Mouse (Mus musculus): ENCODE measurements around the gene Ccdc71l. TPM values are rescaled to one million over a fixed set of nuclear protein-coding genes. Genes with fewer than 3 reads are reported as not detected.

The Ccdc71l gene
- total RNA-seq (2021) (10 to 100 TPM; 10.9 to 11.0 TPM), polyA plus RNA-seq (2012; rRNA removed) (20.6 and 25.7 TPM in 2 replicates)
- long read RNA-seq, full-length matches to known transcripts = 15 of 15 reads
- long read RNA-seq, partial matches to known transcripts = 0 of 15 reads
- long read RNA-seq, other reads (novel, unspliced or antisense) = 0 of 15 reads

DNA sequence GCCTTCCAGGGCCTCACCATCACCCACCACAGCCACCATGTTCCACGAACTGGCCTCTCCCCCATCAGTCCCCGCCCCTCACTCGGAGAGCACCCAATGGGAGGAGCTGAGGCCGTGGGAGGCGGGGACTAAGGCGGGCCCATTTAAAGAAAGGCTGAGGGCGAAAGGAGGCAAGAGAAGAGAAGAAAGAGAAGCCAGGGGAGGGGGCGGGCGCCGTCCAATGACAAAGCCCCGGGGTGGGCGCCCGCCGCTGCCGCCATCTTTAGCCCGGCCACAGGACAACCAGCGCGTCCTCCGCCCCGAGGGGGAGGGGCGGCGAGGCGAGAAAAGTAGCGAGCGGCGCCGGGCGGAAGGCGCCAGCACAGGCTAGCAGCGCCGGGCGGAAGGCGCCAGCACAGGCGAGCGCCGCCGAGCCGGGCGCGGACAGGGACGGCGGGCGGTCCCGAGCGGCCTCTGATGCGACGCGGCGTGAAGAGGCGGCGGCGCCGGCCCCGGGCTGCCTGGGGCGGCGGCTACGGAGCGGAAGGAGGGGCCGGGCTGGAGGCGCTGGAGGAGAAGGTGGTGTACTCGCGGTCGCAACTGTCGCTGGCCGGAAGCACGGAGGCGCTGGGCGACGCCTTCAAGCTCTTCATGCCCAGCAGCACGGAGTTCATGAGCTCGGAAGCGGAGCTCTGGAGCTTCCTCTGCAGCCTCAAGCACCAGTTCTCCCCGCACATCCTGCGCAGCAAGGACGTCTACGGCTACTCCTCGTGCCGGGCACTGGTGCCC, at the start of gene Ccdc71l:
Ccdc71l (plus strand) TSS at position 177 of the 768 bp plus-strand sequence.
- DNase-seq = peak; percentile 89

- DNase-seq = no peak
These were observed 39.4 kb upstream of the Ccdc71l start for GRCm38 (mm10) chr12:32339078-32339477.

DNA sequence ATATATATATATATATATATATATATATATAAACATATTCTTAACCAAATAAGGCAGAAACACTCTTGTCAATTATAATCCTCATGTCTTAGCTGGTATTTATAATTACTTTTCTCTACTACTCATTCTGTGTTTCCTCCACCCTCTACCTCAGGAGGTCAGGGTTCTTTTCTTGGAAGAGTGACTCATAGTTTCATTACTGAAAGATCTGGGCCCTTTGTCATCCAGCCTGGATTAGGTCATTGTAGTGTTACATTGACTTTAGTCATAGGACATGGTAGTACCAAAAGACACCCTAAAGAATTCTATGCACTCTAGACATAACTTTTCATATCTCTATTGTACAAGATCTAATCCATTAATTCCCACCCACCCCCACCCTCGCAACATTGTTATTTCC, 35.0 kb upstream of the Ccdc71l start:
- peak; percentile 37 for DNase-seq

GRCm38 (mm10) chr12:32346121-32346520, 32.4 kb upstream of the Ccdc71l start:
- DNase-seq = no peak

DNA sequence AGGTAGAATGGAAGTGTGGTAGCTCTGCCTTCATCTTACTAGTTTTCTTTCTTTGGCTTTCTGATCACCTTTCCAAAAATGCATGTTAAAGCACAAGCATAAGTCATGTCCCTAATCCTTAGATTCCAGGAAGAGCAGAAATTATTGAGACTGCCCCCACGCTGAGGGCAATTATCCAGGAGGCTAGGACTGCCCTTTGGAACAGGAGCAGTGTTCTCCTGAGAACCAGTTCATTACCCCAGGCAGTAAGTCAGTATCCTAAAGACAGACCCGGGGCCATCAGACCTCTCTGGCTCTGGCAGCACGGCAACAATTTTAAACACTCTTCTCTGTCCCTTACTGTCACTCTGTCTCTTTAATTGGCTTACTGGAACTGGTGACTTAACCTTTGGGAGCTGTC, 30.0 kb upstream of the Ccdc71l start:
- DNase-seq = no peak

GRCm38 (mm10) chr12:32351874-32352273, 26.6 kb upstream of the Ccdc71l start:
- DNase-seq = no peak

GRCm38 (mm10) chr12:32379296-32379725, 807 bp downstream of the Ccdc71l start:
- peak; percentile 93 for DNase-seq

DNA sequence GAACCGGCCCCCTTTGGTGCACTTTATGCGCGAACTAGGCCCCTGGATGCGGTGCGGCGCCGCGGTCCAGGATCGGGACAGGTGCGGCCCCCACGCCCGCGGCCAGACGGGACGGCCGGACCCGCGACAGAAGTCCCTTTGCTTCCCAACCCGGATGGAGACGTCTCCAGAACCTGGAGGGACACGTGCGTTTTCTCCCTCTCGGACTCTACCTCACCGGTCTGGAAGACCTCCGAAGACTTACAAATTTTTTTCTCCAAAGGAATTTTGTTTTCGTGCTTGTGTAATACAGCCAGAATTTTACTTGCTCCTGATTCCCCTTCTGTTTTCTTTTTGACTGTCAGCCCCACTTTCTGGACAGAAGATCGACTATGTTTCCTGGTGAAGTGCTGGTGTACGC, 1.2 kb downstream of the Ccdc71l start:
- DNase-seq = no peak

- DNase-seq = no peak
These were observed 2.0 kb downstream of the Ccdc71l start for GRCm38 (mm10) chr12:32380457-32380856.

DNA sequence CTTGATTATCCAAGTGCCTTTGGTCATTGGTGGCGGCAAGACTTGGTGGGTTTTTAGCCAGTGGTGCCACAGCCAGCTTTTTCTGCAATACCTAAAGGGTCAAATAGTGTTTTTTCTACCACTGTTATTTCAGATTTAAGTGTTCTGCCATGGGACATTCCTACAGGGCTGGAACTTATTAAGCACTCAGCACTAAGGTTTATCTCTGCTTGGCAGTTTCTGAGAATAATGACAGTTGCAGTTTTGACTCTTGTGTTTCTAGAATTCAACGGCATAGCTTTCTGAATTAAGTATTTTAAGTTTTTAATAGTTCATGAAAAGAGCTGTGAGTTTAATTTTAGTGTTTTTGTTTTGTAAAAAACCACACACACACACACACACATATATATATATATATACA, 2.5 kb downstream of the Ccdc71l start:
- DNase-seq = no peak

DNA sequence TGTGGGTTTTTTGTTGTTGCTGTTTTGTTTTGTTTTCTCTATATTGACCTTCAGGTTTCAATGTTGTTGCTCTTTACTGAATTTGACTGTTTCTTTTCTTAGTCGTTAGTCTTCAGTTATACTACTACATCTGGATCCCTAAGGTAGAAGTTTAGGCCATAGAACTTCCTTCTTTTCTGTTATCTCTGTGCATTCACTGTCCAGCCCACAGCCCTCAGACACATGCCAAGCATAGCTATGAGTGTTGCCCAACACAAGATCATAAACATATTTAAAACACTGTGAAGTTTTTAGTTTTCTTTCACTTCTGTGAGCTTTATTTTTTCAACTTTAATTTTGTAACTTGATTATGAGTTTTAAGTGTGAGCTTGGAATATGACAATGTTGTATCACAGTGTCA, 41.0 kb downstream of the Ccdc71l start:
- no peak for DNase-seq

- DNase-seq = no peak
These were observed 49.3 kb downstream of the Ccdc71l start for GRCm38 (mm10) chr12:32427832-32428231.

DNA sequence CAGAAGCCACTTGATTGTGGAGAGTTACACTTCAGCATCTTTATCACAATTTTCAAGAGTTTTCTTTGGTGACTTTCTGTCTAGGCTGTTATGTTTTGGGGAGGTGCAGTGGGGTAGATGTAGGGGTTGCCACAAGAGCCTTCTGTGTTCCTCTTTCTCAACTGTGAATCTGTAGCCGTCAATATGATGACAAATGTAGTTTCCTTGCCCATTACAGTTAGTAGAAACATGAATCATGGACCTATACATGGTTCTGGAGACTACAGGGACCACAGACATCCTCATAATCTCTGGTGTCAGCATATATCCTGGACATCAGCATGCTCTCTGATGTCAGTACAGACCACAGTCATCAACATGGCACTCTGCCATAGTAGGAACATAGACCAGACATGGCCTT, 52.5 kb downstream of the Ccdc71l start:
- no peak for DNase-seq

Other genes with a start within 250 kb of the Ccdc71l start
- gene Pik3cg, start 170.0 kb upstream of the Ccdc71l start, total RNA-seq (2021) = 1 to 10 TPM; 1.8 to 2.8 TPM
- 0.73 and 0.75 TPM in 2 replicates for gene Pik3cg, start 170.0 kb upstream of the Ccdc71l start, polyA plus RNA-seq (2012; rRNA removed)

All from adrenal gland, adult 2 months (tissue).